Mouse (Mus musculus) cerebellum, postnatal 14 days (tissue): ENCODE results near the gene Aggf1.
"Not testable (repeated sequence)": the region's sequence is repeated elsewhere in the genome, so short reads cannot be mapped to it uniquely, and the experiment has no call there.

Experiments
- DNase-seq, 2 experiments: peaks; one replicate each; pipeline ENCODE4 v3.0.0; 2021; ENCODE audit warnings: mixed read lengths in 2 of 2

Aggf1 gene

DNA sequence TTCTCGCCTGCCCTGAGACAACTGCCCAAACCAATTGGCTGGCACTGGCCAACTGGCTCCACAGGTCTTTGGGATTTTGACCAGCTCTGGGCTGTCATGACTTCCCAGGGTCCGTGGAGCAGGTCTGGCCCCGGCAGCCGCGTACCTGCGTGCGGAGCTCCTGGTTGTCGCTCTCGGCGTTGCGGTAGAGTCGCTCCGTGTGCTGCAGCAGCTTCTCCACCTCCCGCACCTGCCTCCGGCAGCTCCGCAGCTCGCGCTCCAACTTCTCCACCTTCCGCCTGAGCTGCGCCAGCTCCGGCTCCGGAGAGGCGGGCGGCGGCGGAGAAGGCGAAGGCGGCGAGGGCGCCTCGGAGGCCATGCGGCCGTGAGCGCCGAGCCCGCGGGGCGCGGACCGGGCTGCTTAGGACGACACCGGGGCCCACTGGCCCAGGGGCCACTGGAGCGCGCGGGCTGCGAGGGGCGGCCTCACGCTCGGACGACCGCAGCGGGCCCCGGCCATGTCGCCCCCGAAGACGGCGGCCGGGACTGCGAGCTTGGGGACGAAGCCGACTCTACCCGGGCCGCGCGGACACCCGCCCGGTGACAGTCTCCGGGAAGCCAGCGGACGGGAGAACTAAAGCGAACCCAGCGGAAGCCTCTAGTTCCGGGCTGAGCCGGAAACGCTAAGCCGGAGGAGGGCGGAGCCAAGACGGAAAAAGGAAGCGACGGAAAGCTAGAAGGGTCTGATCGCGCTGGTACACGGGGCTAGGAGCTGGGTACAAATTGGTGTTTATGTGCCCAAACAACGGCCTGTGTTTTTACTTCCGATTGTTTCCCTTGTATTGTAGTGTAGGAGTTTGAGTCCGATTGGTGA is at the start of gene Aggf1:
TSS of gene Aggf1 (minus strand) at position 652 of the 853 bp plus-strand sequence.
- peak; percentile 91 to 92 for DNase-seq

DNA sequence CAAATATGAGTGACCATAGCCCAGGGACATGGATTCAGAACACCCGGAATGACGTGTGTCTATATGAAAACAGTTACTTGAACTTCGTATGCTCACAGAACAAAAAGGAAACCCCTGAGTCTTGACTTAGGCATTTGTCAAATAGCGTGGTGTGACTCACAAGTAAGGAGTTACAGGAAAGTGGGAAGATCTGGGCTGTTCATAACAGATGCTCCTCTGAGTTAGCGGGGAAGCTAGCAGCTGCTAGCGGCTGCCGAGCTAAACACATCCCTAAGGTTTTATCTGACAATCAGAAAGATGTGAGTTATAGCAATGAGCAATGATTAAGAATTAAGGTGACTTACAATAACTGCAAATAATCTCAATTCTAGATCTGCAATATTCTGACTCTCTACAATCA is 49.8 kb upstream of the Aggf1 start:
- DNase-seq = no peak

DNA sequence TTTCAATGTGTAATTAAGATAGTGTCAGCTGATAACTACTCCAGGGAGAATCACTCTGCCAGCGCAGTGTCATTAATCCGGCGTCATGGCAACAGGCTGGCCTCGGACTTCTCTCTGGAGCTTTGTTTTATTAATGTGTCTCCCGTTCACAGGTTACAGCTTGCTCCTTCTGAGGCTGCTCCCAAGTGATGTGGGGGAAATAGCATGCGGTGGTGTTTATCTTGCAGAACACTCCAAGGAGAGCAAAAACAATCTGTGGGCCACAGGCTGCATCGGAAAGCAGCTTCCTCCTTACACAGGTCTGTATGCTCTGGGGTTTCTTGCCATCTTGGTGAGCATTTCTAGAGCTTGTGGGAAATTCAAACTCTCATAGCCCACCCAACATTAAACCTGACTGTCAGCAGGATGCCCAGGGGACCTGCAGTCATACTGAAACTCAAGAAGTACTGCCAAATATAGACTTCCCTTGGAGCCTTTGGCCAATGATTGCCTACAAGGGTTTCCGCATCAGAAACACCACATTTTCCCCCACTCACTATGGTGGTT is 44.1 kb upstream of the Aggf1 start:
- peak; percentile 30 to 34 for DNase-seq

DNA sequence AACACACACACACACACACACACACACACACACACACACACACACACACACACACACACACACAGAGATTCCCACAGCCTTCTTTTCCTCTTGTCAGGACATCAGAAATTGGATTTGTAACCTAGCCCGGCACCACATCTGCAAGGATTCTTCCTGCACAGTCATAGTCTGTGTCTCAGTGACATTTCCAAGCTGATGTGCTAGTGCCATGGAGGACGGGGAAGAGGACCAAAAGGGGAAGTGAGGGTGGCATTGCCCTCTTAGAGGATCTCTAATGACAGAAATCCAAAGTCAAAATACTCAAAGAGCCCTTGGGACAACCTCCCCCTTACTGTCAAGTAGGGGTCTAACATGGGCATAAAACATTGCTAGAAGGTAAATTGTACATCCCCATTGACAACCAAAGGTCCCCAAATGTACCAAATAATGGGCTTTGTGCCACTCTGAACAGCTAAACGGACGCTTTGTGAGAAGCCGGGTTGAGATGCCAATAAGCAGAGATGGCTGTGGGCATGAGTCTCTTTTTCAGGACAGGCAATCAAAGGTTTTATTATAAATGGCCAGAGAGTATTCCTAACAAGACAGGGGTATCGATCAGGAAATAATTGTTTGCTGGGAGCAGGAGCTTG is 43.5 kb upstream of the Aggf1 start:
- DNase-seq = no peak

DNA sequence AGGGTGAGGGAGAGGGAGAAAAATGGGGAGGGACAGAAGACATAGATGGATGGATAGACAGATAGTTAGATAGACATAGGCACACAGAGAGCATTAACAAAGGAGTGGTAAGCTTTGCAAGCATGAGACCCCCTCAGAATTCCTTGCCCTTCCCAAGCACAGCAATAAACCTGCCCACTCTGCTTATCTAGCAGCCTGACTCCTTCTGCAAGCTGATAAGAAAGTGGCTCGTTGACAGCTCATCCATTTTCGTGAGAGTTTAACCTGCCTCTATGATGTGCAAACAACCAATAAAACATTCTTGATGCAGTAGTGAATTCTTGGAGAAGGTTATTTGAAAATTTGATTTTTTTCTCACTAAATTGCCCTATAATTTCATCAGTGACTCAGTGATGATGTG is 37.1 kb upstream of the Aggf1 start:
- DNase-seq = no peak

DNA sequence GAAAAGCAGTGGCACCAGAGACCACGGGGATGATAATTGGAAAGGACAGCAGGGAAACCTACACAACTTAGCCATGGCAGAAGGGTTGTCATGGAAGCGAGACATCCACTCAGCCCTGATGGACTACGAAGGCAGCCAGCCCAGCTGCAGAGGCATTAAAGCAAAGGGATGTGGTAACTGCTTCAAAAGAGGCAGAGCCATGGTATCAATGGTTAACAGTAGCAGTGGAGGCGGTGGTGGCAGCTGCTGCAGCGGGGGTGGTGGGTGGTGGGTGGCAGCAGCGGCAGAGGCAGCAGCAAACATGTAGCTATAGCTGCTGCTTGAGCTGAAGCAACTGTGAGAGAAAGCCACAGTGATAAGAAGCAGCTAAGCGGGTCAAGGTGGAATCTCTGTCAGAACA is 18.1 kb upstream of the Aggf1 start:
- DNase-seq = no peak

DNA sequence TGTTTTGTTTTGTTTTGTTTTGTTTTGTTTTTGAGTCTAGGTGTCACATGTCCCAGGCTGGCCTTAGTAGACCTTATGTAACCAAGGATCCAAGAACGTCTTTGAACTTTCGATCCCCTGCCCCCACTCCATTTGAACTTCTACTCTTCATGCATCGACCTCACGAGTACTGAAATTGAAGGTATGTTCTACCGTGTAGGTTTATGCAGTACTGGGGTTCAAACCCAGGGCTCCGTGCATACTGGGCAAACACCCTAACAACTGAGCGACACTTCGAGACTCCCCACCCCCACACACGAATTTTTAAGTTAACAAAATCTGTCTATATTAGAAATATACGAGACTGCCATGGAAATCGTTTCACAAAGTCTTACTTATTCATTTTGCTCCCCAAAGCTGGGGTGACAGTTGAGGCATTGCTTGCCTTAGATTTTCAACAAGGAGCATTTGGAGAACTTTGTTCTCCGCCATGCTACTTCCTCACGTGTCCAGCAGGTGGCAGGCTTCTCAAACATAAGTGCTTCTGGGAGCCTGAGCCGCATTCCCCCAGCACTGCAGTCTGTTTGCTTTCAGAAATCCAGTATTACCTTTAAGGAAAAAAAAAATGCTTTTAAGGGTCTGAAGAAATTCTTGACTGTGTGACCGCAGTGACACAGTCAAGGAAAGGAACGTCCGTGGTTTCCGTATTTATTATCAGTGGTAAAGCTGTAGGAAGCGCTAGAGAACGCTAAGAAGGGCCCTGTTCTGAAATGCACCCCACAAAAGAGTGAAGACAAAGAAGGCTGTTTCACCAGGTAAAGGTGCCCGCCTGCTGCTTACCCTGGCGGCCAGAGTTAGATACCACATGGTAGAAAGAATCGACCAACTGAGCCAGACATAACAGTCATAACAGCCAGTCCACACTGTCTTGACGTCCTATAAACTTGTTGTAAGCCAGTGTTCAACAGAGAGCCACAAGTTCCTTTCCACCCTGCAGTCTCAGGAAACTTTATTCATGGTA is 15.0 kb upstream of the Aggf1 start:
- peak; percentile 85 to 90 for DNase-seq

DNA sequence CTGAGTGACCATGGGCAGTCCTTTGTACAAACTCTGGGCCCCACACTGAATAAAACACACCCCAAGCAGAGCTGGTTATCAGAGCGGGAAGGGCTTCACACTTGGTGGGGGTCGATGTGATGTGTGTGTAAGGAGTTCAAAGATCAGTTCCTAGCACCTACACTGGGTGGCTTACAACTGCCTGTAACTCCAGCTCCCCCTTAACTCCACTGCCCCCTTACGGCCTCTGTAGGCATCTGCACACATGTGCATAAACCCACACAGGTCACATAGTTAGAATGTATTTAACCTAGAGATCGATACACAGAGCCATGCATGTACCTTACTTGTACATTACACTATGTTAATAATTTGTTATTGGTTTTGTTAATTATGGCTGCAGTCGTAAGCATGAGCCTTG is 13.1 kb upstream of the Aggf1 start:
- DNase-seq = no peak

DNA sequence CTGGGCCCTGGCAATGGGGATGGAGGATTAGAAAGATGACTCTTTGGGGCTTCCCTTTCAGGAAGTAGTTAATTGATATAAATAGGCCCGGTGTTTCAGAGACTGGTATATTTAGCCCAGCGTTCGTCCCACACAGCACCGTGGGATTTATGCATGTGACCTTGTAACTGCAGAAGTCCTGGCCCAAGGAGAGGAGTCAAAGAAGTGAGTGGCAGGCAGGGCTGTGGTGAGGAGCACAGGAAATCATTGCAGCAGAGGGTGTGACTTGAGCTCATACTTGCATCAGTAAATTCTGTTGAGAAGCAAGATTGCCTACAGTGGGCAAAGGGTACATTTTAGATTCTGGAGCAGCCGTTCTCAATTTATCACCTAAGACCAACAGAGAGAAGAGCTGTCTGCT is 7.3 kb upstream of the Aggf1 start:
- DNase-seq = no peak

DNA sequence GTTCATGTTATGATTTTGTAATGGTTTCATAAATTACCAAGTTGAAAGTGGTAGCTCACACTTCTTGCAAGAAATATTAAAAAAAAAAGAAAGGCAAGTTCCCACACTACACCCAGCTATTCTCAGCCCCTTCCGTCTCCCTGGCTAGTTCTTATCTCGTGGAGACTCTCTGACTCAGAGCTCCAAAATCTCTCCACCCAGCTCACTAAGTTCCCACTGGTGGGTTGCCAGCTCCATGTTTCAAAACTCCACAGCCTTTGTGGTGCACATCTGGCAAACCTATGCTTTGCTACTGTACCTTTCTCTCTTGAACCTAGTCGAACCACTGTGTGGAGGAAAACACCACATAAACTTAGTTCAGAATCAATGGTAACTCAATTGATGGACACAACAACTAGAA is 3.5 kb upstream of the Aggf1 start:
- DNase-seq = no peak

DNA sequence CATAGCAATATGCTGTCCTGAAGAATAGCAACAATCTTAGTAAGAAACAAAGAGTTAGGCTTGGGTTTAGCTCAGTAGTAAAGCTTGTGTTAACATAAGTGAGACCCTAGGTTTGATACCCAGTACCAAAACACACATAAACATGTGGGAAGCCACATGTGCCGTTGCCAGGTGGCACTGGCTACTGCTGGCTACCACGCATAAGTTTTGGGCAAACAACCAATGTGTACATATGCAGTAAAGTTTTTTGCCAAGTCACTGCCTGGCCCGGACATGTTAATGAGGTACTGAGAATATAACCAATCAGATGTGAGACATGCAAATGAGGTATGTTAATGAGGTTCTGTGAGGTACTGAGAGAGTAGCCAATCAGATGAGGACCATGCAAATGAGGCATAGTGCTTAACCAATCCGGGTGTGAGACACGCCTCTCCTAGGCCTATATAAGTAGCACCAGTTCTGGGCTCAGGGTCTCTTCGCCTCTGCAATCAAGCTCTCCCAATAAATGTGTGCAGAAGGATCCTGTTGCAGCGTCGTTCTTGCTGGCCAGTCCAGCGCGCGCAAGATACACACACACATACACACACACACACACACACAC is 1.6 kb upstream of the Aggf1 start:
- DNase-seq = not testable (repeated sequence)

DNA sequence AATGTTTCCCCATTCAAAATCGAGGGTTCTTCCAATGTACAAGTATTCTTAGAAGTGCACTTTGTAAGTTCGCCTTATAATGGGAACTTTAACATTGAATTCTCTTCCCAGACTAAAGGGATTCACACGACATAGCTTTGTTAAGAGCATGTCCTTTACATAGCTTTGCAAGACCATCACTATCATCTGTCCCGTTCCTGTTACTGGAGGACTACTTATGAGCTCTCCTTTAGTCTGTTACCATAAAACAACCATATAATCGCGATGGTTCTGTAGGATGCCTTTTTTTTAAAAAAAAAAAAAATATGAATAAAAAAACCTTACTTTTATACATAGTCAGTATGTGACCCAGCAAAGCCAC is 382 bp upstream of the Aggf1 start:
- DNase-seq = no peak

DNA sequence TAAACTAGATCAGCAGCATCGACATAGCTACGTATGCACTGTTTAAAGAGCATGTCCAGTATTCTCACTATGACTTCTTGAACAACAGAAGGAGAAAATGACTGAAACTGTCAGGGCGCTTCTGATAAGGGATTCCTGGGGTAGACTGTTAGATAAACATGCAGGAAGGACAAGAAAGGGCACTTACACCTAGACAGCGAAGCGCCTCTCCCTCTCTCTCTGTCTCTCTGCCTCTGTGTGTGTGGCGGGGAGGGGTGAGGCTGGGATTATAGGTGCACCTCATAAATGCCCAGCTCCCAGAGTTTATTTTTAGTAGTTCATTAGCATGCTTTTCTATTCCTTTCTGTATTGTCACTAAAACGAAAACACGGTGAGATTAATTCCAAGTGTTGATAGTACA is 8.8 kb downstream of the Aggf1 start:
- no peak for DNase-seq

DNA sequence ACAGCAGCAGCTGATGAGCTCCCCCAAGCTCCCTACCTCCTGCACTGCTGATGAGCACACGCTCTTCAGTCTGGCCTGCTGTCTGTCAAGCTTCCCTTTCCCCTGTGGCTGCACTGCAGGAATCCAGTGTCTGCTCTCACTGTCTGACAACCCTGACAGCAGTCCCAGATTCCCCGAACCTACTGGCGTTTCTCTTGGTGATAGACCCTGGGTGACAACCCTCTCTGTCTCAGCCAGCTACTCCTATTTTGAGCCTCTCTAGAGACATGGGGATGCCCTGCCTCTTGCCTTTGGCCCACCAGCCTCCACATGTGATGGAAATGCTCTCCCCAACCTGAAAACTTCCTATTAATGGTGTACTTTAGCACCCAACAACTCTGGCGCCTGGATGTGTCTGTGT is 11.7 kb downstream of the Aggf1 start:
- no peak for DNase-seq

DNA sequence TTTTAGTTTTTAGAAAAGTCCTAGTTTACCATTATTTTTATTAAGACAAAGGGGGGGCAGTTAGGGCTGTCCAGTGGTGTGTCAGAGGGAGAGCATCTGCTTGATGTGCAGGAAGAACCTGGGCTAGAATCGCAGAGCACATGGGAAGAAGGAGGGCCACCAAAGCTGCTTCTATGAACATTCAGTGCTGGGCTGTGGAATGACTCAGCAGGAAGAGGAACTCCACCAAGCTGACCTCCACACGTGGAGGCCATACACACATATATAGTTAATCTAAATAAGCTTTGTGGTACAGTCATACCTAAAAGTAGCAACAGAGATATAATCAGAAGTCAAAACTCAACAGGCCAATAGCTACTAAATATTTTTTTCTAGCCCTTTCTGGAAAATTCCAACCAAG is 16.9 kb downstream of the Aggf1 start:
- DNase-seq = no peak

DNA sequence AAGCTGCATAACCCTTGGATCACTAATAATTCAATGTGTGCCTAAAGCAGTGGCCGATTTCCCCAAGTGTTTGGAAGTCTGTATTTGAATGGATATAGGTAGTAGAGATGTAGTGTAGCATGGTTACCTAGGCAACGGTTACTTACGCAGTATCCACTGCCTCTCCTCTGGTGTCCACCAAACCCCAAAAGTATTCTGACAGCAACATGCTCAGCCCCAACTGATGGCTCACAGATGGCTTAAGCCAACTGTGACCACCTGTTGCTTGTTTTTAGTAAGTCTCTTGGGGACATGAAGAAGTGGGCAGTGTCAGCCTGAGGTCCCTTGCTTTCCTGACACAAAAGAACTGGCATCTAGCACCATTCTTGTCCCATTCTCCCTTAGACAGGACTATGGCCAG is 26.7 kb downstream of the Aggf1 start:
- DNase-seq = no peak

DNA sequence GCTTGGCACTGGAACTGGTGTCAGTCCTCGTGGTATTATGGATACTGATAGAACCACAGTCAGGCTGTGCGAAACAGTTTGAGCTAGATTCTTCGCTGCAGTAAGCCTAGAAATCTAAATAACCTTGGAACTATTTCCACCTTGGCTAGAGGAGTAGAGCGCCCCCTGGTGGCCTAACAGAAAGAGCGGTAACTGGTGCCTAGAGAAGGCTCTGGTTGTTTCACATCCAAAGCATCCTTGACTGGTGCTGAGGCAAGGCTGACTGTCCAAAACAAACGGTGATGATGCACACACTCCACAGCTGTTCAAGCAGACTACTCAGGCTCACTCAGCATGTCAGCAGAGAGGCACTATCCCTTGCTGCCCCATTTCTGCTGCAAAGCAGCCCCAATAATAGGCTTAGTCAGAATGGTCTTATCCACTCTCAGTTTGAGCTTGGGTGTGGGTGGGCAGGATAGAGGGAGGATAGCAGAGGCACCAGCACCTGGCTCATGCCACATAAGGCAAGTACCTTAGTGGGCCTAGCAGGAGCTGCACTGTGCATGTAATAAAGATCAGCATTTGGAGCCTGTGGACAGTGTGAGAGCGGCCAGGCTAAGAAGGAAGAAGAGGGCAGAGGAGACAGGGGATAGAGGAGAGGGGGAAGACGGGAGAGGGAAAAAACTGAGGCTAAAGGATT is 28.0 kb downstream of the Aggf1 start:
- peak; percentile 86 to 92 for DNase-seq

DNA sequence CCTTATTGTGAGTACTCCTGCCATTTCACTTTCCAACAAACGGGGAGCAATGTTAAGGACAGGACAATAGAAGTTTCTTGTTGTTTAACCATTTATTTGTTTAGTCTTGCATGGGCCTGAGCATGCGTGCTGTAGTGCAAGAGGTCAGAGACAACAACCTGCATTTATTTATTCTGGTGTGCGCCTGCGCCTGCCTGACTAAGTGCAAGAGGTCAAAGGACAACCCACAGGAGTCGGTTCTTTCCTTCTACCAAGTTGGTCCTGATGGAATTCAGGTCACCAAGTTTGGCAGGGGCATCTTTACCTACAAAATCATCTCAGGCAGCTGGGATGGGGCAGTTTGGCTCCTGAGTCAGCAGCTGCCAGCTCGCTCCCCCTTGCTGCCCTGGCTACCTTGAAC is 29.3 kb downstream of the Aggf1 start:
- no peak for DNase-seq

DNA sequence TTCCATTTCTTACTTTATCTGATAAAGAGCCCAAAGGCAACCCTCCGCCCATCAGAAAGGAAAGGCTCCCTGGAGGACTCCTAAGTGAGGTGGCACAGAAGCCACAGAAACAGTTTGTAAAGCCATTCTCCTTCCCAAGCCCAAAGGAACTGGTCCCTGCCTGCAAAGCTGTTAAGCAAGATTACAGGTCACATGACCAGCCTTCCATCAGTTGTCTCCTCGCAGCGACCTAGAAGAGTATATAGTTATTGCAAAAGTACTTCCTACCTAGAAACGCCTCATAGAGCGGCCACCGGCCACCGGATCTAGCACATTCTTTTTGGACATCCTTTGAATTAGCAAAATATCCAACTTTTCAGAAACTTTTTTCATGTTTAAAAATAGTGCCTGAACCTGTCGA is 31.7 kb downstream of the Aggf1 start:
- no peak for DNase-seq

DNA sequence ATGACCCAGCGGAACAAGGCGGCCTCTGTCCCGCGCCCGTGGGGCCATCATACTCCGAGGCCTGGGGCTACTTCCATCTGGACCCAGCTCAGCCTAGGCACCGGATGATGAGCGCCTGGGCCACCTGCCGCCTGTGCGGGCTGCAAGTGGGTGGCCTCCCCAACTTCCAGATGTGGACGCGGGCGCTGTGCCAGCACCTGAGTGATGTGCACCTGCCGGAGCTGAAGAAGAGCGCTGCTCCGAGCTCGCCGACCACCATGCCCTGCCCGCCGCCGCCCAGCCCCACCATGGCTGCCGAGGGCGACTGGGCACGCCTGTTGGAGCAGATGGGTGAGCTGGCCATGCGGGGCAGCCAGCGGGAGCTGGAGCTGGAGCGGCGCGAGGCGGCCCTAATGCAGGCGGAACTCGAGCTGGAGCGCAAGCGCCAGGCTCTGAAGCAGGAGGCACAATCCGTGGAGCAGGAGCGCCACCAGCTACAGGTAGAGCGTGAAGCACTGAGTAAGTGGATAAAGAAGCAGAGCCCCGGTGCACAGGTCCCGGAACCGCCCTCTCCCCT is 39.0 kb downstream of the Aggf1 start:
- DNase-seq = peak; percentile 75 to 78

DNA sequence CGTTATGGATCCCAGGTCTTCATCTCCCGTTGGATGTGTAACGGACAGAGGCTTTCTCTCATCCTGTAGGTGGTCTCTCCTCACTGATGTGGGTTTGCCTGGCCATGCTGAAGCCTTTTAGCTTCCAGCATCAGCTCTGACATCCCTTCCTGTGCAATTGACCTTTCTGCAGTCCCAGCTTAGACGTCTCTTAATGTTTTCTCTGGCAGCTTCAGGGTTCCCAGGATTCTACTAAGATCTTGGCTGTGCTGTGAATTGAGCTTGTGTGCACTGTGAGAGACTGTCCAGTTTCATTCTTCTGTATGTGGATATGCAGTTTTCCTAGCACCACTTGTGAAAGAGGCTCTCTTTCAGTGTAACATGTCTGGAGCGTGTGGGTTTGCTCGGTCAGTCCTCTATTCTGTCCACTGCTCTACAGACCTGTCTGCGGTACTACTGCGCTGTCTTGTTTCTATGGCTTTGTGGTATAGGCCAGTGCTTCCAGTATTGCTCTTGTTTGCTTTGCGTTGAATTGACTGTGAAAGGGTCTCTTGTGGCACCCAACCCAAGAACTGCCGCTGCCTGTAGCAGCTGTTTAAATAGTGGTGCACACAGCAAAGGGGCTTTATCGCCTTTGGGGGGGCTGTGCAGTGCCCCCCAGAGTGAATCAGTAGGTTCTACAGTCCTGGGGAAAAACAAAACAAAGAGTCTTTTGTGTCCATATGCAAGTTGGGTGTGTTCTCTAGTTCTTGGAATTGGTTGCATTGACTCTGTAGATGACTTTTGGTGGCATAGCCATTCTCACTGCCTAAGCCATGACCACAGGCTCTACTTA is 42.9 kb downstream of the Aggf1 start:
- no peak for DNase-seq
